Mouse (Mus musculus): ENCODE measurements around the gene Gulp1. TPM values are rescaled to one million over a fixed set of nuclear protein-coding genes. Genes with fewer than 3 reads are reported as not detected.

Gulp1 gene
- 42.1 TPM for polyA plus RNA-seq (2014; fragmentation: Illumina TruSeq; extraction: RNeasy Lipid Tissue Mini Kit (QIAGEN cat#74804); ENCODE audit: low read depth, low replicate concordance)

GRCm38 (mm10) chr1:44551461-44552370 is at the start of gene Gulp1:
Gene Gulp1 (plus strand): TSS chr1:44551511.

